Mouse (Mus musculus) MEL (cell line): ENCODE measurements at regions not wholly inside any gene's neighbourhood (a gene's known extent, or its start where the extent isn't known, plus 50 kb on each side); places are given as distances from the start of the nearest gene placed in this dataset.

Experiments
- DNase-seq: peaks from one replicate; pipeline ENCODE4 v3.0.0; 2011; ENCODE audit warnings: low read depth, low spot score
- H3K27ac ChIP-seq: 2 replicates; pipeline ENCODE4 v1.5.1; 2012; ENCODE audit warnings: low read depth, mild to moderate bottlenecking, control low read depth, low read length, moderate library complexity; ENCODE audit not compliant: control insufficient read depth
- H3K27me3 ChIP-seq, 2 experiments: fragments of 150-350 bp in 1 of 2; sonication (generic) in 1 of 2; 2 replicates each; pipeline ENCODE4 v1.6.1; 2012; ENCODE audit warnings: low read length in 2 of 2, mild to moderate bottlenecking in 2 of 2, improper control_type of control experiment in 1 of 2, moderate library complexity in 1 of 2; ENCODE audit not compliant: insufficient read depth in 2 of 2, control insufficient read depth in 1 of 2
- H3K36me3 ChIP-seq, 2 experiments: 2 replicates each; pipeline ENCODE4 v1.6.1; 2012 to 2014; ENCODE audit warnings: low read length in 2 of 2, improper control_type of control experiment in 1 of 2, inconsistent platforms in 1 of 2, mild to moderate bottlenecking in 1 of 2; ENCODE audit not compliant: insufficient read depth in 2 of 2, control insufficient read depth in 1 of 2
- H3K4me1 ChIP-seq, 2 experiments: fragments of 150-350 bp in 1 of 2; sonication (generic) in 1 of 2; 2 replicates each; pipeline ENCODE4 v1.6.1; 2012; ENCODE audit warnings: low read length in 2 of 2, improper control_type of control experiment in 1 of 2, mild to moderate bottlenecking in 1 of 2; ENCODE audit not compliant: insufficient read depth in 2 of 2, control insufficient read depth in 1 of 2
- H3K4me3 ChIP-seq, 2 experiments: fragments of 150-350 bp in 1 of 2; sonication (generic) in 1 of 2; 2 replicates each; pipeline ENCODE4 v1.5.1; 2012; ENCODE audit warnings: low read depth in 2 of 2, low read length in 2 of 2, mild to moderate bottlenecking in 2 of 2, moderate library complexity in 2 of 2, control low read depth in 1 of 2, improper control_type of control experiment in 1 of 2; ENCODE audit not compliant: control insufficient read depth in 1 of 2, insufficient read depth in 1 of 2
- H3K79me2 ChIP-seq: 2 replicates; pipeline ENCODE4 v1.6.1; 2012; ENCODE audit warnings: mild to moderate bottlenecking, low read length, moderate library complexity; ENCODE audit not compliant: control insufficient read depth, poor library complexity, insufficient read depth
- H3K9ac ChIP-seq: 2 replicates; pipeline ENCODE4 v1.6.1; 2012; ENCODE audit warnings: low read depth, mild to moderate bottlenecking, control low read depth, low read length, moderate library complexity; ENCODE audit not compliant: control insufficient read depth, poor library complexity, severe bottlenecking
- H3K9me3 ChIP-seq: fragments of 150-350 bp; sonication (generic); replicated peaks from 2 replicates; pipeline ENCODE4 v1.6.1; 2012; ENCODE audit warnings: mild to moderate bottlenecking, low read length, improper control_type of control experiment, moderate library complexity; ENCODE audit not compliant: insufficient read depth
- BHLHE40 ChIP-seq: IDR thresholded peaks from 2 replicates; pipeline ENCODE4 v1.6.1; 2012; ENCODE audit warnings: low read depth, mild to moderate bottlenecking, inconsistent platforms, low read length, improper control_type of control experiment, borderline replicate concordance
- CHD2 ChIP-seq: IDR thresholded peaks from 2 replicates; pipeline ENCODE4 v1.6.1; 2011; ENCODE audit warnings: low read length, improper control_type of control experiment
- CTCF ChIP-seq, 3 experiments: IDR thresholded peaks in 2 of 3; conservative IDR thresholded peaks in 1 of 3; 2 replicates each; pipeline ENCODE4 v1.5.1; 2011 to 2012; ENCODE audit warnings: low read length in 3 of 3, low read depth in 2 of 3, mild to moderate bottlenecking in 2 of 3, improper control_type of control experiment in 1 of 3, inconsistent platforms in 1 of 3, mixed read lengths in 1 of 3, moderate library complexity in 1 of 3; ENCODE audit not compliant: control insufficient read depth in 1 of 3, insufficient read depth in 1 of 3, poor library complexity in 1 of 3, severe bottlenecking in 1 of 3
- E2F4 ChIP-seq: IDR thresholded peaks from 2 replicates; pipeline ENCODE4 v1.6.1; 2011; ENCODE audit warnings: low read depth, low read length, improper control_type of control experiment, borderline replicate concordance
- ELF1 ChIP-seq: IDR thresholded peaks from 2 replicates; pipeline ENCODE4 v1.6.1; 2014; ENCODE audit warnings: low read depth, mild to moderate bottlenecking, inconsistent platforms, low read length, improper control_type of control experiment, moderate library complexity
- GABPA ChIP-seq: IDR thresholded peaks from 2 replicates; pipeline ENCODE4 v1.6.1; 2012; ENCODE audit warnings: low read depth, mild to moderate bottlenecking, inconsistent platforms, low read length, improper control_type of control experiment, moderate library complexity
- GATA1 ChIP-seq: IDR thresholded peaks from 2 replicates; pipeline ENCODE4 v1.6.1; 2011; ENCODE audit warnings: low read depth, low read length, improper control_type of control experiment
- HCFC1 ChIP-seq: IDR thresholded peaks from 2 replicates; pipeline ENCODE4 v1.6.1; 2012; ENCODE audit warnings: low read depth, mild to moderate bottlenecking, inconsistent platforms, low read length, improper control_type of control experiment, moderate library complexity
- JUND ChIP-seq: IDR thresholded peaks from 2 replicates; pipeline ENCODE4 v1.6.1; 2011; ENCODE audit warnings: low read depth, mild to moderate bottlenecking, improper control_type of control experiment, low read length
- MAX ChIP-seq: IDR thresholded peaks from 2 replicates; pipeline ENCODE4 v1.6.1; 2011; ENCODE audit warnings: low read length, improper control_type of control experiment
- MYB ChIP-seq: IDR thresholded peaks from 2 replicates; pipeline ENCODE4 v1.6.1; 2011; ENCODE audit warnings: mild to moderate bottlenecking, low read depth, low read length, improper control_type of control experiment
- MYC ChIP-seq: IDR thresholded peaks from 2 replicates; pipeline ENCODE4 v1.6.1; 2011; ENCODE audit warnings: low read depth, mild to moderate bottlenecking, low read length, improper control_type of control experiment, moderate library complexity
- NELFE ChIP-seq: IDR thresholded peaks from 2 replicates; pipeline ENCODE4 v1.6.1; 2011; ENCODE audit warnings: low read depth, low read length, improper control_type of control experiment
- NRF1 ChIP-seq: IDR thresholded peaks from 2 replicates; pipeline ENCODE4 v1.6.1; 2014; ENCODE audit warnings: low read depth, mild to moderate bottlenecking, inconsistent platforms, low read length, improper control_type of control experiment, moderate library complexity; ENCODE audit not compliant: poor library complexity, insufficient read depth, severe bottlenecking
- POLR2A ChIP-seq, 2 experiments: IDR thresholded peaks; 2 replicates each; pipeline ENCODE4 v1.6.1; 2011 to 2012; ENCODE audit warnings: low read length in 2 of 2, mild to moderate bottlenecking in 2 of 2, control low read depth in 1 of 2, improper control_type of control experiment in 1 of 2, low read depth in 1 of 2, moderate library complexity in 1 of 2; ENCODE audit not compliant: control insufficient read depth in 1 of 2, insufficient read depth in 1 of 2, poor library complexity in 1 of 2
- POLR2AphosphoS5 ChIP-seq: IDR thresholded peaks from 2 replicates; pipeline ENCODE4 v1.6.1; 2012; ENCODE audit warnings: low read depth, borderline replicate concordance, mild to moderate bottlenecking, inconsistent platforms, low read length, moderate library complexity, mixed read lengths
- RAD21 ChIP-seq: IDR thresholded peaks from 2 replicates; pipeline ENCODE4 v1.6.1; 2011; ENCODE audit warnings: mild to moderate bottlenecking, low read depth, low read length, improper control_type of control experiment
- RCOR1 ChIP-seq: IDR thresholded peaks from 2 replicates; pipeline ENCODE4 v1.6.1; 2012; ENCODE audit warnings: low read depth, mild to moderate bottlenecking, inconsistent platforms, low read length, improper control_type of control experiment
- SIN3A ChIP-seq: IDR thresholded peaks from 2 replicates; pipeline ENCODE4 v1.6.1; 2012; ENCODE audit warnings: low read length, improper control_type of control experiment, inconsistent platforms
- SMC3 ChIP-seq: IDR thresholded peaks from 2 replicates; pipeline ENCODE4 v1.6.1; 2011; ENCODE audit warnings: low read depth, low read length, improper control_type of control experiment
- TCF12 ChIP-seq: IDR thresholded peaks from 2 replicates; pipeline ENCODE4 v1.6.1; 2014; ENCODE audit warnings: low read depth, mild to moderate bottlenecking, inconsistent platforms, low read length, improper control_type of control experiment, moderate library complexity
- USF2 ChIP-seq, 2 experiments: IDR thresholded peaks; 2 replicates each; pipeline ENCODE4 v1.6.1; 2011 to 2012; ENCODE audit warnings: improper control_type of control experiment in 2 of 2, low read length in 2 of 2, borderline replicate concordance in 1 of 2, inconsistent platforms in 1 of 2, low read depth in 1 of 2, mild to moderate bottlenecking in 1 of 2; ENCODE audit not compliant: insufficient read depth in 1 of 2
- ZC3H11A ChIP-seq: IDR thresholded peaks from 2 replicates; pipeline ENCODE4 v1.6.1; 2012; ENCODE audit warnings: low read depth, mild to moderate bottlenecking, inconsistent platforms, low read length, improper control_type of control experiment
- ZKSCAN1 ChIP-seq: IDR thresholded peaks from 2 replicates; pipeline ENCODE4 v1.6.1; 2012; ENCODE audit warnings: low read depth, mild to moderate bottlenecking, inconsistent platforms, low read length, improper control_type of control experiment, moderate library complexity
- ZNF384 ChIP-seq: IDR thresholded peaks from 2 replicates; pipeline ENCODE4 v1.6.1; 2012; ENCODE audit warnings: low read depth, mild to moderate bottlenecking, inconsistent platforms, low read length, improper control_type of control experiment

DNA sequence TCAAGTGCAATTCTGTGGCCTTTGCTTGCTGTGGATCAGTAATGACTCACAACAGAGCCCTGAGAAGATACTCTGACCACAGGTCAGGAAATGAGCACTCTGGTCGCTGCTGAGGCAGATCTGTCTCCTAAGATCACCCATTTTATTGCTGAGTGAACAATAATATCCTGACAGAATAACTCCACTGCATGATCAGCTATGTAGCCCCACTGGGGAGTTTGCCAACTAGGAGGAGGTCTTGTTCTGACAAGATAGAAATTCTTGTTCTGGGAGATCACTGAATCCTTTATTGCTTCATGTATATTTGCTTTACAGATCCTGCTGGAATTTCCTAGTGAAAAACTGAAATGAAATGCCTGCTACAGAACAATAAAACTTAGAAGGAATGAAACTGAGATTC lies 407.6 kb upstream of the Cobl start:
- Histone ChIP-seq H3K9ac (no peak overlapping the region), H3K9me3 (no peaks in the 10 kb centered on the region)
- TF ChIP-seq MYB (no peak), SMC3 (no peak), TCF12 (no peak), NELFE (no peak), RAD21 (no peak), GABPA (no peak), GATA1 (no peak), CTCF (IDR thresholded peaks at IDR 0.05 in 2 of 3, conservative IDR thresholded peaks at IDR 0.05 in 1 of 3; ENCODE audit: control insufficient read depth in 1 of 3, insufficient read depth in 1 of 3, low read depth in 2 of 3, low read length in 3 of 3, poor library complexity in 1 of 3, severe bottlenecking in 1 of 3) (no peak), HCFC1 (no peak)
- TF ChIP-seq, all 39 proteins: peak for 0
- no peaks in the 10 kb centered on the region for H3K27me3 ChIP-seq
- H3K4me3 ChIP-seq: no peak overlapping the region
- H3K27ac ChIP-seq: no peak overlapping the region
- no peaks in the 10 kb centered on the region for H3K36me3 ChIP-seq
- no peaks in the 10 kb centered on the region for H3K79me2 ChIP-seq
- DNase-seq: no peak
- no peaks in the 10 kb centered on the region for H3K4me1 ChIP-seq

DNA sequence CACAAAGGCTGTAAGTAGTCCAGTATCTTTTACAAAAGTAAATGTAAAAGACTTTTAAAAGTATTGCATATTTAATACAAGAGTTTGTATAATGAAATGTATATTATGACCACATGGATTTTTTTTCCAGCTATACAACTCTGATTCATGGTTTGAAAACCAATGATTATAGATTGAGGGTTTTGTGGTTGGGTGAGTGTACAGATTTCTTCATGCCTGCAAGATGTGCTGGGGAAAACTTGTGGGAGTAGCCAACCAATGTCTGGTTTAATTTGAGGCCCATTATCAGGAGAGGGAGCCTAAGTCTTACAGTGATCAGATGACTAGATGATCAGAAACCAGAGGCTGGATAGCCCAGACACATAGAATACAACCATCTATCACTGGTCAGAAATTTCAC lies 402.8 kb upstream of the Cobl start:
- DNase-seq: no peak
- TF ChIP-seq BHLHE40 (no peak), SIN3A (no peak), NRF1 (no peak), POLR2AphosphoS5 (no peak), MYC (no peak), E2F4 (no peak), SMC3 (no peak), ZNF384 (no peak), JUND (no peak), CHD2 (no peak), ELF1 (no peak), POLR2A (IDR thresholded peaks at IDR 0.05; ENCODE audit: control insufficient read depth in 1 of 2, insufficient read depth in 1 of 2, low read depth in 1 of 2, low read length in 2 of 2, poor library complexity in 1 of 2) (no peak), MAX (no peak), TCF12 (no peak), ZKSCAN1 (no peak), ZC3H11A (no peak), USF2 (IDR thresholded peaks at IDR 0.05; ENCODE audit: borderline replicate concordance in 1 of 2, insufficient read depth in 1 of 2, low read depth in 1 of 2, low read length in 2 of 2) (no peak), HCFC1 (no peak), RCOR1 (no peak)
- no peaks in the 10 kb centered on the region for H3K36me3 ChIP-seq

More for the DNA sequence above, 402.8 kb upstream of the Cobl start:
- H3K4me1 ChIP-seq: no peaks in the 10 kb centered on the region
- H3K79me2 ChIP-seq: no peaks in the 10 kb centered on the region
- no peak overlapping the region for H3K27ac ChIP-seq
- H3K27me3 ChIP-seq: no peaks in the 10 kb centered on the region
- H3K4me3 ChIP-seq: no peak overlapping the region
- no peak overlapping the region for H3K9ac ChIP-seq
- H3K9me3 ChIP-seq: no peaks in the 10 kb centered on the region
